Mouse (Mus musculus): ENCODE results near the gene Gm4553. TPM values are rescaled to one million over a fixed set of nuclear protein-coding genes. Genes with fewer than 3 reads are reported as not detected.
A peak's percentile ranks its signal among the peaks of the same experiment; 100 is the strongest.
"Not testable (repeated sequence)": the region's sequence is repeated elsewhere in the genome, so short reads cannot be mapped to it uniquely, and the experiment has no call there.

Gene Gm4553
- polyA plus RNA-seq, 1 experiment from 2014 or later: not detected

GRCm38 (mm10) chr7:142159366-142159765, 6.2 kb downstream of the Gm4553 start:
- 93% methylated on average over 3 of the region's 3 CpGs for WGBS
- H3K27ac ChIP-seq (replicated peaks): no peak overlapping the region
- H3K27me3 ChIP-seq (replicated peaks; ENCODE audit: low read depth, poor library complexity, severe bottlenecking): no peaks in the 10 kb centered on the region
- no peak for DNase-seq (ENCODE audit: low spot score)
- H3K9me3 ChIP-seq: no peaks in the 10 kb centered on the region
- H3K4me1 ChIP-seq: no peaks in the 10 kb centered on the region
- no peaks in the 10 kb centered on the region for H3K36me3 ChIP-seq (replicated peaks)
- no peak overlapping the region for H3K4me3 ChIP-seq

- H3K36me3 ChIP-seq (replicated peaks); H3K27me3 ChIP-seq (replicated peaks; ENCODE audit: low read depth, poor library complexity, severe bottlenecking); H3K4me3 ChIP-seq; H3K27ac ChIP-seq (replicated peaks); DNase-seq (ENCODE audit: low spot score); H3K4me1 ChIP-seq; H3K9me3 ChIP-seq: not testable (repeated sequence)
- WGBS: 52% methylated on average over 2 of the region's 2 CpGs
These were observed 8.5 kb downstream of the Gm4553 start, which contains the start of gene Gm29735 for GRCm38 (mm10) chr7:142157013-142157412. Gene Gm29735 (minus strand): TSS chr7:142157113.

- no peaks in the 10 kb centered on the region for H3K27me3 ChIP-seq (replicated peaks; ENCODE audit: low read depth, poor library complexity, severe bottlenecking)
- DNase-seq (ENCODE audit: low spot score): no peak
- H3K4me3 ChIP-seq: no peak overlapping the region
- no peaks in the 10 kb centered on the region for H3K9me3 ChIP-seq
- no peaks in the 10 kb centered on the region for H3K36me3 ChIP-seq (replicated peaks)
- 79% methylated on average over 1 of the region's 1 CpGs for WGBS
- H3K4me1 ChIP-seq: no peaks in the 10 kb centered on the region
- H3K27ac ChIP-seq (replicated peaks): no peak overlapping the region
These were observed 10.2 kb downstream of the Gm4553 start for GRCm38 (mm10) chr7:142155308-142155707.

- no peak for DNase-seq (ENCODE audit: low spot score)
- Histone ChIP-seq H3K27ac (replicated peaks) (no peak overlapping the region), H3K4me1 (no peaks in the 10 kb centered on the region), H3K9me3 (no peaks in the 10 kb centered on the region), H3K36me3 (replicated peaks) (no peaks in the 10 kb centered on the region), H3K4me3 (no peak overlapping the region), H3K27me3 (replicated peaks; ENCODE audit: low read depth, poor library complexity, severe bottlenecking) (no peaks in the 10 kb centered on the region)
- WGBS: 85% methylated on average over 4 of the region's 4 CpGs
These were observed 13.3 kb downstream of the Gm4553 start for GRCm38 (mm10) chr7:142152191-142152590.

GRCm38 (mm10) chr7:142148633-142149032, 16.9 kb downstream of the Gm4553 start:
- H3K4me1 ChIP-seq: no peaks in the 10 kb centered on the region
- H3K27ac ChIP-seq (replicated peaks): no peak overlapping the region
- no peaks in the 10 kb centered on the region for H3K36me3 ChIP-seq (replicated peaks)
- DNase-seq (ENCODE audit: low spot score): no peak
- H3K9me3 ChIP-seq: no peaks in the 10 kb centered on the region
- no peaks in the 10 kb centered on the region for H3K27me3 ChIP-seq (replicated peaks; ENCODE audit: low read depth, poor library complexity, severe bottlenecking)
- no peak overlapping the region for H3K4me3 ChIP-seq

- Histone ChIP-seq H3K36me3 (replicated peaks) (no peaks in the 10 kb centered on the region), H3K4me1 (no peaks in the 10 kb centered on the region), H3K27ac (replicated peaks) (no peak overlapping the region), H3K9me3 (no peaks in the 10 kb centered on the region), H3K27me3 (replicated peaks; ENCODE audit: low read depth, poor library complexity, severe bottlenecking) (no peaks in the 10 kb centered on the region), H3K4me3 (no peak overlapping the region)
- WGBS: 0% methylated on average over 1 of the region's 1 CpGs
- DNase-seq (ENCODE audit: low spot score): peak; percentile 61
These were observed 19.5 kb downstream of the Gm4553 start for GRCm38 (mm10) chr7:142146033-142146432.

GRCm38 (mm10) chr7:142145413-142145940, 20.1 kb downstream of the Gm4553 start:
- Histone ChIP-seq H3K4me1 (no peaks in the 10 kb centered on the region), H3K27me3 (replicated peaks; ENCODE audit: low read depth, poor library complexity, severe bottlenecking) (no peaks in the 10 kb centered on the region), H3K4me3 (no peak overlapping the region), H3K36me3 (replicated peaks) (no peaks in the 10 kb centered on the region), H3K9me3 (no peaks in the 10 kb centered on the region), H3K27ac (replicated peaks) (no peak overlapping the region)
- WGBS: 47% methylated on average over 4 of the region's 4 CpGs
- DNase-seq (ENCODE audit: low spot score): no peak

- Histone ChIP-seq H3K9me3 (no peaks in the 10 kb centered on the region), H3K27me3 (replicated peaks; ENCODE audit: low read depth, poor library complexity, severe bottlenecking) (no peaks in the 10 kb centered on the region), H3K4me1 (no peaks in the 10 kb centered on the region), H3K4me3 (no peak within 1 kb of the TSS), H3K27ac (replicated peaks) (no peak within 1 kb of the TSS), H3K36me3 (replicated peaks) (no peaks in the 10 kb centered on the region)
- DNase-seq (ENCODE audit: low spot score): no peak
- 78% methylated on average over 1 of the region's 1 CpGs for WGBS
These were observed 21.0 kb downstream of the Gm4553 start, which contains the start of gene Gm45337 for GRCm38 (mm10) chr7:142144507-142144906. Gene Gm45337 (minus strand): TSS chr7:142144607.

- not testable (repeated sequence) for H3K27ac ChIP-seq (replicated peaks); DNase-seq (ENCODE audit: low spot score); H3K27me3 ChIP-seq (replicated peaks; ENCODE audit: low read depth, poor library complexity, severe bottlenecking); H3K36me3 ChIP-seq (replicated peaks); H3K4me3 ChIP-seq; H3K9me3 ChIP-seq; H3K4me1 ChIP-seq
- 60% methylated on average over 1 of the region's 1 CpGs for WGBS
These were observed 22.0 kb downstream of the Gm4553 start for GRCm38 (mm10) chr7:142143506-142144010.

GRCm38 (mm10) chr7:142140696-142141095, 24.8 kb downstream of the Gm4553 start:
- no peaks in the 10 kb centered on the region for H3K27me3 ChIP-seq (replicated peaks; ENCODE audit: low read depth, poor library complexity, severe bottlenecking)
- H3K27ac ChIP-seq (replicated peaks): no peak overlapping the region
- H3K4me1 ChIP-seq: no peaks in the 10 kb centered on the region
- no peak for DNase-seq (ENCODE audit: low spot score)
- WGBS: 30% methylated on average over 1 of the region's 1 CpGs
- no peaks in the 10 kb centered on the region for H3K36me3 ChIP-seq (replicated peaks)
- H3K9me3 ChIP-seq: no peaks in the 10 kb centered on the region
- H3K4me3 ChIP-seq: no peak overlapping the region

GRCm38 (mm10) chr7:142135934-142136333, 29.6 kb downstream of the Gm4553 start, which contains the start of gene Gm39115:
Gene Gm39115 (minus strand): TSS chr7:142136034.
- not testable (repeated sequence) for DNase-seq (ENCODE audit: low spot score); H3K36me3 ChIP-seq (replicated peaks); H3K9me3 ChIP-seq; H3K4me1 ChIP-seq; H3K27me3 ChIP-seq (replicated peaks; ENCODE audit: low read depth, poor library complexity, severe bottlenecking); H3K4me3 ChIP-seq; H3K27ac ChIP-seq (replicated peaks)
- 54% methylated on average over 2 of the region's 2 CpGs for WGBS

- no peak overlapping the region for H3K4me3 ChIP-seq
- H3K9me3 ChIP-seq: no peaks in the 10 kb centered on the region
- H3K36me3 ChIP-seq (replicated peaks): no peaks in the 10 kb centered on the region
- WGBS: 68% methylated on average over 4 of the region's 4 CpGs
- no peak overlapping the region for H3K27ac ChIP-seq (replicated peaks)
- peak; percentile 19 for DNase-seq (ENCODE audit: low spot score)
- no peaks in the 10 kb centered on the region for H3K4me1 ChIP-seq
- peaks cover 8% of the 10 kb centered on the region; the same call in 1 of the 2 replicates for H3K27me3 ChIP-seq (replicated peaks; ENCODE audit: low read depth, poor library complexity, severe bottlenecking)
These were observed 31.1 kb downstream of the Gm4553 start for GRCm38 (mm10) chr7:142134206-142134995.

- Histone ChIP-seq H3K4me1 (no peaks in the 10 kb centered on the region), H3K4me3 (no peak overlapping the region), H3K9me3 (no peaks in the 10 kb centered on the region), H3K27ac (replicated peaks) (no peak overlapping the region), H3K36me3 (replicated peaks) (no peaks in the 10 kb centered on the region), H3K27me3 (replicated peaks; ENCODE audit: low read depth, poor library complexity, severe bottlenecking) (peaks cover 5% of the 10 kb centered on the region; the same call in 1 of the 2 replicates)
- 72% methylated on average over 4 of the region's 4 CpGs for WGBS
- DNase-seq (ENCODE audit: low spot score): no peak
These were observed 36.7 kb downstream of the Gm4553 start for GRCm38 (mm10) chr7:142128843-142129242.

All from embryonic facial prominence, embryonic 10.5 days (tissue).